Mouse (Mus musculus) liver, embryonic 12.5 days (tissue): ENCODE measurements around the gene Zswim5. TPM values are rescaled to one million over a fixed set of nuclear protein-coding genes. Genes with fewer than 3 reads are reported as not detected.

Experiments used
- ATAC-seq: fragments of 200-750 bp; cut with Nextera tagmentation; 2 replicates; pipeline ENCODE4 v1.8.0; 2017; ENCODE audit warnings: moderate number of reproducible peaks, mild to moderate bottlenecking, moderate library complexity
- H3K27ac ChIP-seq: fragments of 300-500 bp; sonication (generic); 2 replicates; pipeline ENCODE4 v1.5.1; 2016; ENCODE audit warnings: mild to moderate bottlenecking
- H3K27me3 ChIP-seq: fragments of 300-500 bp; sonication (generic); replicated peaks from 2 replicates; pipeline ENCODE4 v1.6.1; 2016; ENCODE audit warnings: mild to moderate bottlenecking, moderate library complexity
- H3K36me3 ChIP-seq: fragments of 300-500 bp; sonication (generic); 2 replicates; pipeline ENCODE4 v1.6.1; 2016; ENCODE audit warnings: mild to moderate bottlenecking, moderate library complexity
- H3K4me1 ChIP-seq: fragments of 300-500 bp; sonication (generic); 2 replicates; pipeline ENCODE4 v1.6.1; 2016
- H3K4me2 ChIP-seq: fragments of 300-500 bp; sonication (generic); 2 replicates; pipeline ENCODE4 v1.6.1; 2016; ENCODE audit warnings: mild to moderate bottlenecking, moderate library complexity
- H3K4me3 ChIP-seq: fragments of 300-500 bp; sonication (generic); 2 replicates; pipeline ENCODE4 v1.5.1; 2016; ENCODE audit warnings: mild to moderate bottlenecking, moderate library complexity
- H3K9ac ChIP-seq: fragments of 300-500 bp; sonication (generic); 2 replicates; pipeline ENCODE4 v1.6.1; 2016; ENCODE audit warnings: mild to moderate bottlenecking, moderate library complexity
- H3K9me3 ChIP-seq: fragments of 300-500 bp; sonication (generic); replicated peaks from 2 replicates; pipeline ENCODE4 v1.6.1; 2016; ENCODE audit warnings: mild to moderate bottlenecking, moderate library complexity
- WGBS: fragments of 180-500 bp; shearing (Covaris S2); methylation state at CpG from one replicate; pipeline ENCODE4 v1.1.7; 2016; ENCODE audit not compliant: insufficient replicate concordance; 5-methylcytosine and 5-hydroxymethylcytosine counted together
- polyA plus RNA-seq: library from polyadenylated mRNA; unstranded; fragments of >200 nt; fragmentation: Nextera tagmentation; extraction: Ambion mirVana; gene quantifications from 2 replicates; pipeline ENCODE4 v1.2.1, GENCODE M21; 2016

The Zswim5 gene
- polyA plus RNA-seq, 1 experiment from 2014 or later, result 0.15 TPM

DNA sequence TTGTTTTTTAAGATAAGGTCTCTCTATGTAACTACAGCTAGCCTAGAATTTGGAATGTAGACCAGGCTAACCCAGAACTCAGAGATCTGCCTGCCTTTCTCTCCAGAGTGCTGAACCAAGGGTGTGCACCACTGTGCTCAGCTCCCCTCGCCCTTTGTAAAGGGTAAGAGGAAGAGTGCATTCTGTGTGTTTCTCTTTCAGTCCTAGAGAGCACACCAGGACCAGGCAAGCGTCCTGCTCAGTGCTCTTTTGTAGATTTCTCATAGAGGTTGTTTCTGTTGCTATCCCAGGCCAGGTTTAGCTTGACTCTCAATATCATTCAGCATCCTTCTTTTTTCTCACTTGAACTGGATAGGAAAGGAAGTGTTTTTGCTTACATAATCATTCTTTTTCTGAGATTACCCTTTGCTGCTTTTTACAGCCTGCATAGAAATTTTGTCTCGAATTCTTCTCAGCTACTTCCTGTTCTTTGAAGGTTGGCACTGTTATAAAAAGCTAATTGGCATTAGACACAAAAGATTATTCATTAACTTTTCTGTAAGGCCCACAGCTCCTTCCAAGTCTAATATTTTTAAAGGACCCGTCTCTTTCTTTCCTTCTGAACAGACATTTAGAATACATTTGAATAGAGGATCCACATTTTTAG, 51.0 kb downstream of the Zswim5 start:
- no peaks in the 10 kb centered on the region for H3K4me1 ChIP-seq
- H3K4me3 ChIP-seq, result no peak overlapping the region
- H3K27ac ChIP-seq, result no peak overlapping the region
- whole genome bisulfite sequencing, result 46% methylated on average over 4 of the region's 4 CpGs
- no peaks in the 10 kb centered on the region for H3K27me3 ChIP-seq
- no peak overlapping the region for H3K9ac ChIP-seq
- no peak overlapping the region for H3K4me2 ChIP-seq
- ATAC-seq, result no peak
- H3K36me3 ChIP-seq, result no peaks in the 10 kb centered on the region
- no peaks in the 10 kb centered on the region for H3K9me3 ChIP-seq

- H3K9me3 ChIP-seq, result no peaks in the 10 kb centered on the region
- no peak overlapping the region for H3K9ac ChIP-seq
- no peaks in the 10 kb centered on the region for H3K27me3 ChIP-seq
- no peak overlapping the region for H3K4me3 ChIP-seq
- H3K27ac ChIP-seq, result no peak overlapping the region
- H3K4me2 ChIP-seq, result no peak overlapping the region
- no peaks in the 10 kb centered on the region for H3K4me1 ChIP-seq
- H3K36me3 ChIP-seq, result no peaks in the 10 kb centered on the region
- WGBS, result 75% methylated on average over 4 of the region's 4 CpGs
- no peak for ATAC-seq
Measured at GRCm38 (mm10) chr4:116939585-116939984, 62.4 kb downstream of the Zswim5 start.

- Histone ChIP-seq H3K4me3 (no peak overlapping the region), H3K36me3 (no peaks in the 10 kb centered on the region), H3K4me1 (no peaks in the 10 kb centered on the region), H3K4me2 (no peak overlapping the region), H3K9me3 (no peaks in the 10 kb centered on the region), H3K27me3 (no peaks in the 10 kb centered on the region), H3K9ac (no peak overlapping the region), H3K27ac (no peak overlapping the region)
- no peak for ATAC-seq
- WGBS, result 51% methylated on average over 2 of the region's 2 CpGs
Measured at GRCm38 (mm10) chr4:116942695-116943094, 65.5 kb downstream of the Zswim5 start.

DNA sequence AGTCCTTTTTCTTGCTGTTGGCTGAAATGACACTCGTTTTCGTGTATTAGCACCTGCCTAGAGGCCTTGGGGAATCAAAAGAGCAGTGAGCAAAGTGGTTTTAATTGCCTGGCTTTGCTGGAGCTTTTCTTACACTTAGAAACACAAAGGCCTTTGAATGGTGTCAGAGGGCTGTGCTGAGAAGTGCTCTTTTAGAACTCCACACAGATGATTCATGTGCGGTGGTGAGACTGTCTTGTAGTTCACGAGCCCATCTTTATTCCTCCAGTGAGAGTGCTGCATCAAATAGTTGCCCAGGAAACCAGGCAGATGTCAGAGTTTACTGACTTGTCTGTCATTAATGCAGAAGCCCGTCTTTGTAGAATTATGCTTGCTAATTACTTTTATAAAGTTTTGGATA, 66.9 kb downstream of the Zswim5 start:
- Histone ChIP-seq H3K9ac (no peak overlapping the region), H3K27ac (no peak overlapping the region), H3K36me3 (no peaks in the 10 kb centered on the region), H3K27me3 (no peaks in the 10 kb centered on the region), H3K4me3 (no peak overlapping the region), H3K4me2 (no peak overlapping the region), H3K9me3 (no peaks in the 10 kb centered on the region), H3K4me1 (no peaks in the 10 kb centered on the region)
- no peak for ATAC-seq
- 59% methylated on average over 5 of the region's 5 CpGs for whole genome bisulfite sequencing

GRCm38 (mm10) chr4:116951642-116952041, 74.5 kb downstream of the Zswim5 start:
- Histone ChIP-seq H3K36me3 (no peaks in the 10 kb centered on the region), H3K9me3 (no peaks in the 10 kb centered on the region), H3K9ac (no peak overlapping the region), H3K27ac (no peak overlapping the region), H3K4me2 (no peak overlapping the region), H3K4me3 (no peak overlapping the region), H3K27me3 (no peaks in the 10 kb centered on the region), H3K4me1 (no peaks in the 10 kb centered on the region)
- ATAC-seq, result no peak
- 47% methylated on average over 1 of the region's 1 CpGs for WGBS

DNA sequence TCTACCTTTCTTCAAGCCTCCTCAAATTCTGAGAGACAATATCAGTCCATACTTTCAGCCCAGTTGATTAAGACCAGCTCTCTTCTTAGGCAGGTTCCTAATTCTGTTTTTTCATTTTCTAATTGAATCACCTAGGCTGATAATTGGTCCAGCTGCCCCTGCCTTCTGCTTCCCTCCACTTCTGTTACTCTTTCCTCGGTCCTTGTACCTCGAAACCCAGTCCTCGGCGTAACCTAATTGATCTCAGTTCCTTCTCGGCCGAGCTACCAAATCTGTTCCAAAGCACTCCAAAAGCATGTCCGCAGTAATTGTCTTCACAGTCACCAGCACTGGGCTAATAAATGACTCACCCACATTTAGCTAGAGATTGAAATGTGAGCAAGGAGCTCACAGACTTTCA, 77.8 kb downstream of the Zswim5 start:
- no peak for ATAC-seq
- Histone ChIP-seq H3K4me2 (no peak overlapping the region), H3K4me3 (no peak overlapping the region), H3K9me3 (no peaks in the 10 kb centered on the region), H3K4me1 (no peaks in the 10 kb centered on the region), H3K27ac (no peak overlapping the region), H3K36me3 (no peaks in the 10 kb centered on the region), H3K27me3 (no peaks in the 10 kb centered on the region), H3K9ac (no peak overlapping the region)
- 80% methylated on average over 7 of the region's 7 CpGs for WGBS

- Histone ChIP-seq H3K36me3 (no peaks in the 10 kb centered on the region), H3K4me2 (no peak overlapping the region), H3K4me1 (no peaks in the 10 kb centered on the region), H3K27ac (no peak overlapping the region), H3K4me3 (no peak overlapping the region), H3K9me3 (no peaks in the 10 kb centered on the region), H3K27me3 (no peaks in the 10 kb centered on the region), H3K9ac (no peak overlapping the region)
- ATAC-seq, result no peak
- WGBS, result 41% methylated on average over 2 of the region's 2 CpGs
Measured at GRCm38 (mm10) chr4:116976503-116976902, 99.3 kb downstream of the Zswim5 start.

DNA sequence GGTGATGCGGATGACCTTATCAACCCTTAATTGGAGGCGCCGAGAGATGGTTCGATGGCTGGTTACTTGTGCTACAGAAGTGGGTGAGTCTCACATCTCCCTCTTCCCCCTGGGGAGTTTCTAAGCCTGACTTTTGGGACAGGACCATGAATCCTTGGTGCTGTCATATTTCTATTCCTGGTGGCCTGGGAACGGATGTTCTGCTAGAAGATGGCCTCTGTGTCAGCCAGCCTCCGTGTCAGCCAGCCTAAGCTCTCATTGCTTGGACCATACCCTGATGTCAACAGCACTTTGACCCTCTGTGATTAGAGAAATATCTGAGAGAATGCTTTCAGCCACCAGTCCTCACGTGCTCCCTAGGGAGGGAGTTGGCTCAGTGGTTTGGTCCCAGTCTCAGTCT, 108.5 kb downstream of the Zswim5 start:
- no peak overlapping the region for H3K4me2 ChIP-seq
- no peak overlapping the region for H3K4me3 ChIP-seq
- peaks cover 28% of the 10 kb centered on the region for H3K36me3 ChIP-seq
- ATAC-seq, result no peak
- 81% methylated on average over 7 of the region's 7 CpGs for WGBS
- no peak overlapping the region for H3K9ac ChIP-seq
- no peaks in the 10 kb centered on the region for H3K27me3 ChIP-seq
- no peak overlapping the region for H3K27ac ChIP-seq
- H3K4me1 ChIP-seq, result peaks cover 11% of the 10 kb centered on the region
- H3K9me3 ChIP-seq, result no peaks in the 10 kb centered on the region

DNA sequence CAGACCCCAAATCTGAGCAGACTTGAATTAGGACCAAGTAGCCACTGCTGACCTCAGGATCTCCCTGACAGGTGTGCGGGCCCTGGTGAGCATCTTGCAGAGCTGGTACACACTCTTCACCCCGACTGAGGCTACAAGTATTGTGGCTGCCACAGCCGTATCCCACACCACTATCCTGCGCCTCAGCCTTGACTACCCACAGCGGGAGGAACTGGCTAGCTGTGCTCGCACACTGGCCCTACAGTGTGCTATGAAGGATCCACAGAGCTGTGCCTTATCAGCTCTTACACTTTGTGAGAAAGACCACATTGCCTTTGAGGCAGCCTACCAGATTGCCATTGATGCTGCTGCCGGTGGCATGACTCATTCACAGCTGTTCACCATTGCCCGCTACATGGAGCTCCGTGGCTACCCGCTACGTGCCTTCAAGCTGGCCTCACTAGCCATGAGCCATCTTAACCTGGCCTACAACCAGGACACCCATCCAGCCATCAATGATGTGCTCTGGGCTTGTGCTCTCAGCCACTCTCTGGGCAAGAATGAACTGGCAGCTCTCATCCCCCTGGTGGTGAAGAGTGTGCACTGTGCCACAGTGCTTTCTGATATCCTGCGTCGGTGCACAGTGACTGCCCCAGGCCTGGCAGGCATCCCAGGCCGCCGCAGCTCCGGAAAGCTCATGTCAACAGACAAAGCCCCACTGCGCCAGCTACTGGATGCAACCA, 109.4 kb downstream of the Zswim5 start:
- WGBS, result 58% methylated on average over 17 of the region's 17 CpGs

DNA sequence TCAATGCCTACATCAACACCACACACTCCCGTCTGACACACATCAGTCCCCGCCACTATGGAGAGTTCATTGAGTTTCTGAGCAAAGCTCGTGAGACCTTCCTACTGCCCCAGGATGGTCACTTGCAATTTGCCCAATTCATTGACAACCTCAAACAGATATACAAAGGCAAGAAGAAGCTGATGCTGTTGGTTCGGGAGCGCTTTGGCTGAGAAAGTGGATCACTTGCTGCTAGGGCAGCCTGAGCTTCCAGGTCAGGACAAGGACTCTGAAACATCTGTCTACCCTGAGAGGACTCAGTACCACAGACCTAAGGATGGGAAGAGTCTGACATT, 109.9 kb downstream of the Zswim5 start:
- no peak overlapping the region for H3K27ac ChIP-seq
- H3K36me3 ChIP-seq, result peaks cover 42% of the 10 kb centered on the region
- H3K9me3 ChIP-seq, result no peaks in the 10 kb centered on the region
- no peak overlapping the region for H3K9ac ChIP-seq
- peaks cover 24% of the 10 kb centered on the region for H3K4me1 ChIP-seq
- 76% methylated on average over 5 of the region's 5 CpGs for WGBS
- ATAC-seq, result no peak
- no peak overlapping the region for H3K4me2 ChIP-seq
- H3K27me3 ChIP-seq, result no peaks in the 10 kb centered on the region
- H3K4me3 ChIP-seq, result no peak overlapping the region

More for the DNA sequence above, 109.4 kb downstream of the Zswim5 start:
- H3K27ac ChIP-seq, result no peak overlapping the region
- no peak overlapping the region for H3K4me3 ChIP-seq
- ATAC-seq, result peak; percentile 64
- no peaks in the 10 kb centered on the region for H3K27me3 ChIP-seq
- H3K4me1 ChIP-seq, result peaks cover 19% of the 10 kb centered on the region
- no peak overlapping the region for H3K9ac ChIP-seq
- no peak overlapping the region for H3K4me2 ChIP-seq
- H3K36me3 ChIP-seq, result peaks cover 37% of the 10 kb centered on the region
- no peaks in the 10 kb centered on the region for H3K9me3 ChIP-seq

GRCm38 (mm10) chr4:116989731-116990130, 112.6 kb downstream of the Zswim5 start:
- no peaks in the 10 kb centered on the region for H3K27me3 ChIP-seq
- peaks cover 55% of the 10 kb centered on the region for H3K36me3 ChIP-seq
- 81% methylated on average over 6 of the region's 6 CpGs for WGBS

GRCm38 (mm10) chr4:116991366-116991765, 114.2 kb downstream of the Zswim5 start:
- no peak for ATAC-seq
- H3K27ac ChIP-seq, result peak overlapping the region; percentile 99; the same call in 1 of the 2 replicates
- 18% methylated on average over 7 of the region's 7 CpGs for WGBS
- H3K36me3 ChIP-seq, result peaks cover 55% of the 10 kb centered on the region
- peak overlapping the region; percentile 92; the same call in 1 of the 2 replicates for H3K9ac ChIP-seq
- H3K9me3 ChIP-seq, result no peaks in the 10 kb centered on the region
- H3K4me1 ChIP-seq, result peaks cover 44% of the 10 kb centered on the region
- peak overlapping the region; percentile 97 for H3K4me3 ChIP-seq
- H3K27me3 ChIP-seq, result no peaks in the 10 kb centered on the region
- H3K4me2 ChIP-seq, result peak overlapping the region; percentile 84

More at GRCm38 (mm10) chr4:116989731-116990130, 112.6 kb downstream of the Zswim5 start:
- H3K27ac ChIP-seq, result no peak overlapping the region
- H3K9me3 ChIP-seq, result no peaks in the 10 kb centered on the region
- no peak overlapping the region for H3K9ac ChIP-seq
- H3K4me1 ChIP-seq, result peaks cover 42% of the 10 kb centered on the region
- no peak overlapping the region for H3K4me3 ChIP-seq
- no peak for ATAC-seq
- H3K4me2 ChIP-seq, result no peak overlapping the region
